ENCODE assay signal across 10 mouse cellular contexts in the genomic region with DNA sequence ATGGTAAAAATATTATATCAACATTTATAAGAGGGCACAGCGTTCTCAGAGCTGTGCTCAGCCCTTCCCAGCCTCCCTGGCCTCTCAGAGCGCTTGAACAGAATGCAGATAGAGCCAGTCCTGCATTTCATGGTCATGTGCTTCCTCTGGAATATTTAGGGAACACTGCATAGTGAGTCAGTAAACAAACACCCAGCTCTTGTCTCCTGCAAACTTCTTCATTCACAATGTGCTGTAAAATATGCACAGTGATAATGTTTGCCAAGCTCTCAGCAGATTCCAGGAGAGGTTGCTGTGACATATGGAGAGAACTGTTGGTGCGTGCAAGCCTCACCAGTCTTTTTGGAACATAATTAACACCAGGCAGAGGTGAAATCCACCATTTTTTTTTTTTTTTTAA. TPM values are rescaled to one million over a fixed set of nuclear protein-coding genes. Genes with fewer than 3 reads are reported as not detected.
DNase-seq lines count a peak whose midpoint lies in the region; ATAC-seq lines count a peak whose summit lies in the region.
"Had no signal": no experiment of that assay in that cellular context is flagged by ENCODE, and none has a peak within 500 bp of the region (broad histone marks: within the 10 kb centered on the region; RNA-seq: fewer than 3 reads in every experiment).

No protein-coding gene starts in this region.

- peak; percentile 90 for ATAC-seq in heart, embryonic 16.5 days (replicated peaks; ENCODE audit: extremely low read depth, insufficient read depth, low FRiP score)
- no peak for ATAC-seq in liver, embryonic 12.5 days
- ATAC-seq in erythroblast, adult 5-6 weeks (replicated peaks; ENCODE audit: low FRiP score, poor library complexity, severe bottlenecking) = no peak

- no peak overlapping the region for H3K4me2 ChIP-seq in heart, embryonic 16.5 days (ENCODE audit: low read depth, low read length)
- H3K4me2 ChIP-seq in liver, embryonic 12.5 days = no peak overlapping the region

- H3K27me3 ChIP-seq in heart, embryonic 16.5 days (ENCODE audit: control insufficient read depth, insufficient read depth, low read length) = no peaks in the 10 kb centered on the region
- H3K27me3 ChIP-seq in liver, embryonic 12.5 days (replicated peaks) = no peaks in the 10 kb centered on the region

- no peak overlapping the region for H3K4me3 ChIP-seq in heart, embryonic 16.5 days (ENCODE audit: low read length)
- no peak overlapping the region for H3K4me3 ChIP-seq in liver, embryonic 12.5 days

- DNase-seq in layer of hippocampus, adult 11-12 months (ENCODE audit: low spot score) = peak; percentile 61
- DNase-seq in layer of hippocampus, postnatal 10 days (ENCODE audit: low spot score in 2 of 2) = no peak
- DNase-seq in cerebellum, adult 8-10 months = peak; percentile 39
- peak; percentile 48 for DNase-seq in lung, postnatal 36 days
- DNase-seq in gastrocnemius, adult 8-10 months (ENCODE audit: low spot score in 2 of 2) = no peak
- DNase-seq: gastrocnemius, postnatal 25 days; midbrain, embryonic 14.5 days had no signal

- H3K9me3 ChIP-seq in heart, embryonic 16.5 days (replicated peaks; ENCODE audit: control insufficient read depth, low read length) = no peaks in the 10 kb centered on the region
- no peaks in the 10 kb centered on the region for H3K9me3 ChIP-seq in liver, embryonic 12.5 days (replicated peaks)

- H3K36me3 ChIP-seq in heart, embryonic 16.5 days (ENCODE audit: control insufficient read depth, insufficient read depth) = peaks cover 3% of the 10 kb centered on the region
- peaks cover 31% of the 10 kb centered on the region for H3K36me3 ChIP-seq in liver, embryonic 12.5 days

- 32% methylated on average over 3 of the region's 3 CpGs for WGBS in heart, embryonic 16.5 days
- 82% methylated on average over 3 of the region's 3 CpGs for WGBS in liver, embryonic 12.5 days (ENCODE audit: insufficient replicate concordance)

- peak overlapping the region; percentile 92 for H3K27ac ChIP-seq in heart, embryonic 16.5 days (ENCODE audit: low read length)
- H3K27ac ChIP-seq in liver, embryonic 12.5 days = no peak overlapping the region

- H3K9ac ChIP-seq in heart, embryonic 16.5 days (ENCODE audit: low read length) = no peak overlapping the region
- no peak overlapping the region for H3K9ac ChIP-seq in liver, embryonic 12.5 days

- peaks cover 12% of the 10 kb centered on the region for H3K4me1 ChIP-seq in heart, embryonic 16.5 days (ENCODE audit: control insufficient read depth, insufficient read depth, low read length)
- peaks cover 7% of the 10 kb centered on the region; the same call in 1 of the 2 replicates for H3K4me1 ChIP-seq in liver, embryonic 12.5 days

RNA-seq across cellular contexts. Expression of a gene that starts 37.1 kb away (rescaled TPM):
- total RNA-seq in layer of hippocampus, postnatal 10 days (2021) = 10 to 100 TPM; 26.1 to 27.2 TPM
- polyA plus RNA-seq in heart, embryonic 16.5 days (2015; fragmentation: Nextera tagmentation; extraction: Ambion mirVana) = 34.9 and 38.3 TPM in 2 replicates
- polyA plus RNA-seq in liver, embryonic 12.5 days (2016; fragmentation: Nextera tagmentation; extraction: Ambion mirVana) = 11.9 and 13.3 TPM in 2 replicates
- 11.7 and 16.1 TPM in 2 replicates for total RNA-seq in erythroblast, adult 5-6 weeks (2015; ENCODE audit: low replicate concordance)
- 3.9 and 9.6 TPM in 2 replicates for total RNA-seq in erythroblast, adult 5-6 weeks (2017; ENCODE audit: low replicate concordance)
- total RNA-seq in gastrocnemius, adult 8-10 months (2022) = 10 to 100 TPM; 11.4 to 14.9 (median 12.6) TPM

RNA-seq across cellular contexts. Expression of a gene that starts 37.7 kb away (rescaled TPM):
- total RNA-seq in layer of hippocampus, postnatal 10 days (2021) = 100 to 1,000 TPM; 176 to 183 TPM
- 682 and 733 TPM in 2 replicates for polyA plus RNA-seq in heart, embryonic 16.5 days (2015; fragmentation: Nextera tagmentation; extraction: Ambion mirVana)
- polyA plus RNA-seq in liver, embryonic 12.5 days (2016; fragmentation: Nextera tagmentation; extraction: Ambion mirVana) = 138 and 139 TPM in 2 replicates
- total RNA-seq in erythroblast, adult 5-6 weeks (2015; ENCODE audit: low replicate concordance) = 26.9 and 51.2 TPM in 2 replicates
- 56.0 and 56.1 TPM in 2 replicates for total RNA-seq in erythroblast, adult 5-6 weeks (2017; ENCODE audit: low replicate concordance)
- total RNA-seq in gastrocnemius, adult 8-10 months (2022) = 100 to 1,000 TPM; 268 to 280 (median 272) TPM

RNA-seq across cellular contexts. Expression of a gene that starts 55.0 kb away (rescaled TPM):
- total RNA-seq in layer of hippocampus, postnatal 10 days (2021) = 10 to 100 TPM; 20.2 to 25.7 TPM
- 39.7 and 47.7 TPM in 2 replicates for polyA plus RNA-seq in heart, embryonic 16.5 days (2015; fragmentation: Nextera tagmentation; extraction: Ambion mirVana)
- 41.7 and 45.2 TPM in 2 replicates for polyA plus RNA-seq in liver, embryonic 12.5 days (2016; fragmentation: Nextera tagmentation; extraction: Ambion mirVana)
- total RNA-seq in erythroblast, adult 5-6 weeks (2015; ENCODE audit: low replicate concordance) = 5.4 and 7.1 TPM in 2 replicates
- total RNA-seq in erythroblast, adult 5-6 weeks (2017; ENCODE audit: low replicate concordance) = 11.7 and 14.0 TPM in 2 replicates
- total RNA-seq in gastrocnemius, adult 8-10 months (2022) = 10 to 100 TPM; 31.3 to 35.1 (median 33.2) TPM

Comparison
In these comparisons a context has a peak if more than half of its experiments do, and no peak if none do; other contexts are left out.
1. DNase-seq: peak in layer of hippocampus, adult 11-12 months (single experiment), cerebellum, adult 8-10 months (single experiment) and lung, postnatal 36 days (single experiment); none in layer of hippocampus, postnatal 10 days (0 of 2) and gastrocnemius, adult 8-10 months (0 of 2).